Mouse (Mus musculus) left cerebral cortex, adult 8-10 months (tissue): ENCODE data around the gene Sipa1l1. TPM values are rescaled to one million over a fixed set of nuclear protein-coding genes. Genes with fewer than 3 reads are reported as not detected.

Source experiments
- DNase-seq, 2 experiments: peaks; one replicate each; pipeline ENCODE4 v3.0.0; 2022; ENCODE audit warnings: low spot score in 2 of 2
- total RNA-seq, 4 experiments: library from RNA; stranded (reverse); gene quantifications; 2 replicates each; pipeline ENCODE4 v1.2.4; 2022

Gene Sipa1l1
- total RNA-seq, 4 experiments from 2014 or later = 245 to 307 (median 281) TPM

GRCm38 (mm10) chr12:82412291-82413032 is 243.3 kb downstream of the Sipa1l1 start:
- DNase-seq = peak in 1 of 2 experiments; percentile 69

DNA sequence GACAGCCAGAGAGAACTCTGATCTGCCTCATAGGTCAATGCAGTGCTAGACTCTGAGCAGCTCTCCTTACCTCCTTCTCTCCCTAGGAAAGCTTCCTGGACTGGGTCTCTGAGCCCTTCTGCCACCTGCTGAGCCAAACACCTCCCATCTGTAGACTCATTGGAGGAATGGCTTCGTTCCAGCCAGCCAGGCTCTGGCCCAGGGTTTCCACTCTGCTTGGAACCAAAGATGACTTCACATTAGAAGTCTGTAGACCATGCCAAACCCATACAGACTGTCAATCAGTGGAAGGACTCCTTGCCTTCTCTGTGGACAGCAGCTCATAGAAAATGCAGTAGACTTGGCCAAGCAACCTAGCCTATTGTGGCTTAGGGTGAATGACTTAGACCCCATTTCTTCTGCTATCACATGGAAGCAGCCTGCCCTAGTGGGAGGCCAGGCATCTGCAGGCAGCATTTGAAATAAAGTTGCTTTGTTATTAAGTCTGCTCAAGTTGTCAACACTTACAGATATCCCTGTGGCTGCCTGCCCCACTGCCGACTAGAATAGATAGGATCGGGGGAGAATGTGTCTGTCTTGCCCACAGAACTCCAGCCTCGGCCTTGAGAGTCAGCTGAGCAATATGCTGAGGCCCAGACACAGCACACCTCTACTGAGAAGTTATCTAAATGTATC is 246.7 kb downstream of the Sipa1l1 start:
- DNase-seq = no peak

DNA sequence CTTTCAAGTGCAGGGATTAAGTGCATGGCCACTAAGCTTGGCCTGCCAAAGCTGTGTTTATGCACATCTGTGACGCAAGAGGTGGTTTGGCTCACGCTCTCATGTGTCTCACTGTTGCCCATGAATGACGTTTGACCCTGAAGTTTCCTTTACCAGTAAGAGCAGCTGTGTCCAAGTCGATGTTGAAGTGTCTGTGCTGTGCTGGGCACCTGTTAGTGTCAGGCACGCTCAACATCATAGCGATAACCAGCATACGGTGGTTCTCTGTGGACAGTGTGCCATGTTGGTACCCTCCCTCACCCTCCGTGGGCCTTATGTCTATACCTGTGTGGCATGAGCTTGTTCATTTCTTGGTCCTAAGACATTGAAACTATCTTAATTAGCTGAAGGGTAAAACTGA is 249.9 kb downstream of the Sipa1l1 start:
- no peak for DNase-seq

DNA sequence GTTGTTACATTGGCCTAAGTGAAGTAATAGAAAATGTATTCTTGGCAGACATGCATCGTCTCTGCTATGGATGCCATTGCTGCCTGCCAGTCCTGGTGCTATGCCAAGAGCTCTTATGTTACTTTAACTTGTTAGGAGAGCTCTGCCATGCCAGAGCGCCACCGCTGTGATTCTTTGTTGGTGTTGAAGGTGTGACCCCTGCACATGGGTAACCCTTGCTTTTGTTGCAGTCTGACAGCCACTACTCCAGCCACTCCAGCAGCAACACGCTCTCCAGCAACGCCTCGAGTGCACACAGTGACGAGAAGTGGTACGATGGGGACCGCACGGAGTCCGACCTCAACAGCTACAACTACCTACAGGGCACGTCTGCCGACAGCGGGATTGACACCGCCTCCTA is 255.7 kb downstream of the Sipa1l1 start:
- no peak for DNase-seq

DNA sequence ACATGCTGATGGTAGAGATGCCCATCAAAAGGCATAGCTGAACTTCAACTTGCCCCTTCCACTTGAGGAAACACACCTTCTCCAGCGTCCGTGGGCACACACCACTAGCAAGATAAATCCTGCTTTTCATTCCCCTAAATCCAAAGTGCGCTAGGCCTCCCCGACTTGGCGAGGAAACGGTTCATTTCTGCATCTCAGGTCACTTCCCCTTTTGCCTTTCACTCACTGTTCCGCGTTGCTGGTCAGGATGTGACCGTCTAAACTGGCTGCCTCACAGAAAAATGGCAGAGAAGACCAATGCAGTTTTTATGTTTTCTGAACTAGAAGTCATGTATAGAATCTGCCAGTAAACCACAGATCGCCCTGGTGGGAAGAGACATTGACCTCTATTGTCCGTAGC is 256.7 kb downstream of the Sipa1l1 start:
- no peak for DNase-seq

DNA sequence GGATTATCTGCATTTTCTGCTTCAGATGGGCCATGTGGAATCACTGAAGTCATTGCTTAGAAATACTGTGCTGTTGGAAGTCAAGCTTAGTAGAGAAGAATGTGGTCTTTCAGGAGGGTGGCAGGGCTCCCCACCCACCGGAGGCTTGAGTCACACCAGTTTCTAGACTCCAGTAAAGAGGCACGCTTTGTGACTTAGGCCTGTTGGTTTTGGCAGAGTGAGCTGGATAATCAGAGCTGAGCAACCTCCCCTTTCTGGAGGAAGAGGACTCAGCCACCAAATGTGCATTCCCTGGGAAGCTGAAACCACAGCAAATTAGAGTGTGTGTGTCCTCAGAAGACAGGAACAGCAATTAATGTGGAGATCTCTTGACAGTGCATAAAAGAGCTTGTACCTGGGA is 258.3 kb downstream of the Sipa1l1 start:
- peak in 1 of 2 experiments; percentile 42 for DNase-seq

- no peak for DNase-seq
Observed at GRCm38 (mm10) chr12:82428466-82428865, 259.3 kb downstream of the Sipa1l1 start.

- DNase-seq = no peak
Observed at GRCm38 (mm10) chr12:82433311-82433710, 264.2 kb downstream of the Sipa1l1 start.

DNA sequence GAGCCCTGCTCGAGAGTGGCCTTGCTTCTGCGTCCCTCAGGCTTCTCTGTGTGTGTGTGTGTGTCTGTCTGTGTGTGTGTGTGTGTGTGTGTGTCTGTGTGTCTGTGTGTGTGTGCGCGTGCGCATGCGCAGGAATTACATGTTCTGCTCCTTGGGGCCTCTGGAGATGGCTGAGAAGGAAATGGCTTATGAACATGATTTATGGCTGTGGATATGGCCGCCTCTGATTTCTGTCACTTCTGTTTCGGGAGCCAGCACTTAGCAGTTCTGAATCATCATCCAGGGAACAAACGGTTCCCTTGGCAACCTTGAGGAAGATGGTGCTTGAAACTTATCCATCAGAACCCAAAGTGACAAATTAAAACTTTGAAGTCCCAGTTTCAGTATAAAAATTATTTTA is 265.5 kb downstream of the Sipa1l1 start:
- no peak for DNase-seq

DNA sequence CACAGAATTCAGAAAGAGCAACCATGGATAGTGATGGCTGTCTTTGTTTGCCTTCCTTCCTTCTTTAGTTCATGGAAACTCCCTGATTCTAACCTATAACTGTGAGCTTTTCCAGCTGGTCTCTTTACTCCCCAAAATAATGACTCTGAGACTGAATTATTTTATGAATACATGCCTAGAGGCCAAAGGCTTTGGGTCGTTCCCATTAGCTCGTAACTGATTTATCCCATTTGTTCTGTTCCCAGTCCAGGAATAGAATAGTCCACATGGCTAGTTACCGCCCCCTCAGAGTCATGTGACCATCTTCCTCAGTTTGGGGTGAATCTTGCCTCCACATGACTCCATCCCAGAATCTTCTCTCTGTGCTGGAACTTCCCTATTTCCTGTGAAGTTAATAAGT is 272.4 kb downstream of the Sipa1l1 start:
- DNase-seq = no peak

DNA sequence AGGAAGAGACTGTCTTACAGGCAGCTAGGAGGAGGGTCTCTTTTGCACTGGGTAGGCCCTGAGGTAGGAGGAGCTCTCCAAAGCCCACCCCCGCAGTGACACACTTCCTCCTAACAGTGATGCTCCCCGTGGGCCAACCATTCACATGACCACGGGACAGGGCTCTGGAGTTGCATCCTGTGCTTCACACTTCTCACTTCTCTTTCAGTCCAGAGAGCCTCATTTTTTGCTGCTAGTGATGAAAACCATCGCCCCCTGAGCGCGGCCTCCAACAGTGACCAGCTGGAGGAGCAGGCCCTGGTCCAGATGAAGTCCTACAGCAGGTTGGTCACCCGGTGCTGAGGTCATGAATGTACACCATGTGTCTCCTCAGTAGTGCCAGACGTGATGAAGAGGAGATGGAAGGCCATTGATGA is 277.5 kb downstream of the Sipa1l1 start:
- no peak for DNase-seq

- DNase-seq = no peak
Observed at GRCm38 (mm10) chr12:82448129-82448815, 279.2 kb downstream of the Sipa1l1 start.

- DNase-seq = no peak
Observed at GRCm38 (mm10) chr12:82452428-82452827, 283.3 kb downstream of the Sipa1l1 start.

- no peak for DNase-seq
Observed at GRCm38 (mm10) chr12:82454415-82454814, 285.3 kb downstream of the Sipa1l1 start.

DNA sequence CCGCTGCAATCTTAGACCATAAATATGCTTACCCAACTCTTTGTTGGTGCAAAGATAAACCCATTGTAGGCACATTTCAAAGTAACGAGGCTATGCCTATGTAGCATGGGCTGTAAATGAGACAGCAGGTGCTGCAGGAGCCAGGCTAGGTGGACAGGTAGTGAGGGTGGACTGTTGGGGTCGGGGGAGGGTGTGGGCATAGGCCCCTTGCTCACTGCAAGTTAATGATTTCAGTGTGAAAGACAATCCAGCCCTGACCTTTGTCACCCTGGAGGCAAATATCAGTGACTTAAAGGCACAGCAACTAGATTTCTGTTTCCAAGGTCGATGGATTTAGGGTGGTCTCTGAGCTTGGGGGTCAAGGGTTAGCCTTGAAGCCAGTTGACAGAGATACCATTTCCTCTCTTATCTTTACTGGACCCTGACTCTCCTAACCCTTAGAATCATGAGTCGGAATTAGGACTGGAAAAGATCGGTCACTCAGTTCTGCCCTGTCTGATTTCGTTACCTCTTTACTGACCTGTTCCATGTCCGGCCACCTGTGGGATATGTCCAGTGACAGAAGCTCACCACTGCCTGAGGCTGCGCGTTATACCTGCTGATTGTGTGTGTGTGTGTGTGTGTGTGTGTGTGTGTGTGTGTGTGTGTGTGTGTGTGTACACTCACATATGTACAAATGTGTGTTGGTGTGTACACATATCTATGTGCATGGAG is 286.7 kb downstream of the Sipa1l1 start:
- DNase-seq = no peak

- no peak for DNase-seq
Observed at GRCm38 (mm10) chr12:82456414-82456805, 287.3 kb downstream of the Sipa1l1 start.

DNA sequence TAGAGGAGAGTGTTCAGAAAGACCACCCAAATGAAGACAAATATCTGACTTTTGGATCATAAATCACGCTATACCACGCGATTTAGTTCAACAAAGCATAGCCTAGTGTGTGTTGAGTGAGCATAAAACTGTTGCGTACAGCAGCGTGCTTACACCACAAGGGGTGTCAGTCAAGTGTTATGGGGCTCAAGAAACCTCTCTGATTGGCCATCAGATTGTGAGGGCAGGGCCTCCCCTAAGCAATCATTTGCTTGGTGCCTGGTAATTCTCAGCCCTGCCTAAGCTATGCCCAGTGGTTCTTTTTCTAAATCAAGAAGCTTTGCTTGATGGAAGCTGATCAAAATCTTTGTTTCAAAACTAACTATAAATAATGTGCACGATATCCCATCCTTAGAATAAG is 288.5 kb downstream of the Sipa1l1 start:
- DNase-seq = no peak

DNA sequence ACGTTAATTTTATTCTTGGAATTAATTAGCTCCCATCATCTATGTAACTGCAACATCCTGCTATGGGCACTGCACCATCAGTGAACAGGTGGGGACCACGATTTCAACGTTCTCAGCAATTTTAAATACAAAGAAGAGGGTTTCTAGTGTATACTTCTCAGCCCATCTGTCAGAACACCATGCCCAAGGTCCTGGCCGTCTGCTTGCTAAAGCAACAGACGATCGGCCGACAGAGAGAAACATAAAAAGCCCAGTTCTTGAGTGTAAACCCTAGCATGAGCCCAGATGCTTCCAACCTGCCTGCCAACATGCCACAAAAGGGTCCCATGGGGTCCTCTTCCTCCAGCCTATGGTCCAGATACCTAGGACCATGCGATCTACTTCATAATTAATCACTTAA is 288.9 kb downstream of the Sipa1l1 start:
- DNase-seq = no peak

GRCm38 (mm10) chr12:82467234-82467633 is 298.1 kb downstream of the Sipa1l1 start:
- no peak for DNase-seq

- DNase-seq = peak in 1 of 2 experiments; percentile 62
Observed at GRCm38 (mm10) chr12:82467641-82468040, 298.5 kb downstream of the Sipa1l1 start.

- DNase-seq = no peak
Observed at GRCm38 (mm10) chr12:82468416-82468815, 299.3 kb downstream of the Sipa1l1 start.
